Mouse (Mus musculus) 3T3-L1 (cell line): Measurements from ENCODE around the gene Fbxo2.
"Not testable (repeated sequence)": the region's sequence is repeated elsewhere in the genome, so short reads cannot be mapped to it uniquely, and the experiment has no call there.

Source experiments
- DNase-seq: peaks from one replicate; pipeline ENCODE4 v3.0.0-alpha.2; 2015; ENCODE audit warnings: low read depth, low spot score

The Fbxo2 gene

DNA sequence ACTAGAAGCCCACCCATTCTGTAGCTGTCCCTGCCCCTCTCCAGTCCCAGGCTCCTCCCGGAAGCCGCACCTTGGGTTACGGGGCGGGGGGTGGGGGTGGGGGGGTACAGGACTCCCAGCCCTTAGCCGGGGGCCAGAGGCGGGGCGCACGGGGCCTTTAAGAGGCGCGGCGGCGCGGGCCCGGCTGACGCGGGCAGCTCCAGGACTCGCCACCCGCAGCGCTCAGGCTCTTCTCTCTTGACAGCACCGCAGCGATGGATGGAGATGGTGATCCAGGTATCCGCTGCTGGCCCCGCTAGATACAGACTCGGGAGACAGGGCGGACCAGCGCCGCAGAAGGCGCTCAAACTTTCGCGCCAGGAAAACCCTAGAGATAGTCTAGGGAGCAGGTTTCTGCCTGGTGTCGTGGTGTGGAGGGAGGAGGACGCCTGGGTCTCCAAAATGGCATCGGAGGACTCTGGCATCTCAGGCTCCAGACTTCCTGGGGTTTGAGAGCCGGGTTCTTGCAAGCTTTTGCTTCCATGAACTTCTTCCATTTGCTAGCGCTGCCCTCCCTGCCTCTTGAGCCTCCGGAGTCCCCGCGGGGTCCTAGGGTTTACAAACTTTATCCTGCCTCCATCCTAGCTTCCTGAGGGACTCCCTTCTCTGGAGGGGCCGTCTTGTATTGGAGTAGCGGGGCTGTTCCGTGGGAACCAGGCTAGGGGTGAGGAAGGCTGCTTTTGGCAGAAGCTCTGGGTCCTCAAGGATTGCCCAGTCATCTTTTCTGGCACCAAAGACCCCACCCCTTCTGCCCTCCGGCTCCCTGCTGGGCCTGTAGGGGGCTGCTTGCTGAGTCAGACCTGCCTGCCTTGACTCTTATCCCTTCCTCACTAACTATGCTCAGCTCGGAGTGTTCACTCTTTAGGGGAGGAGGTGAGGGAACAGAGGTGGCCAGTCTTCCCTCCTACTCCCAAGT lies at the start of gene Fbxo2, which contains the start of gene Fbxo44:
Gene Fbxo2, plus strand, starts transcription at position 186 of the 955 bp plus-strand sequence.
Gene Fbxo44, minus strand, starts transcription at position 47 of the 955 bp plus-strand sequence.
- peak; percentile 51 for DNase-seq

DNA sequence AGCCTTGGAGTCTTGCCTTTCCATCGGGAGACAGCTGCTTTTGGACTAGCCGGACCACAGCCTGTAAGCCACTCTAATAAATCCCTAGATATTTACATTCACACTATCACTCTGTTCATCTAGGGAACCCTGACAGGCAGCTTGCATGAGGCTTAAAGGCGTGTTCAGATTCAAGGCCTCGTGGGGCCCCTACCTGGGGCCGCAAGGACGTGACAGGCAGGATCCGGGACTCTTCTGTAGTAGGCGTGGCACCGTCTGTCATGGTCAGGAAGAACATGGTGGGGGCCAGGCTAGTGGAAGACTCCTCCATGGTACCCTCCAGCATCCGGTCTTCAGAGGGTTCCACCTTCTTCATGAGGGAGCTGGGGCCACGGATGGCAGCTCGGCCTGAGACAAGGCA lies 47.9 kb upstream of the Fbxo2 start:
- no peak for DNase-seq

DNA sequence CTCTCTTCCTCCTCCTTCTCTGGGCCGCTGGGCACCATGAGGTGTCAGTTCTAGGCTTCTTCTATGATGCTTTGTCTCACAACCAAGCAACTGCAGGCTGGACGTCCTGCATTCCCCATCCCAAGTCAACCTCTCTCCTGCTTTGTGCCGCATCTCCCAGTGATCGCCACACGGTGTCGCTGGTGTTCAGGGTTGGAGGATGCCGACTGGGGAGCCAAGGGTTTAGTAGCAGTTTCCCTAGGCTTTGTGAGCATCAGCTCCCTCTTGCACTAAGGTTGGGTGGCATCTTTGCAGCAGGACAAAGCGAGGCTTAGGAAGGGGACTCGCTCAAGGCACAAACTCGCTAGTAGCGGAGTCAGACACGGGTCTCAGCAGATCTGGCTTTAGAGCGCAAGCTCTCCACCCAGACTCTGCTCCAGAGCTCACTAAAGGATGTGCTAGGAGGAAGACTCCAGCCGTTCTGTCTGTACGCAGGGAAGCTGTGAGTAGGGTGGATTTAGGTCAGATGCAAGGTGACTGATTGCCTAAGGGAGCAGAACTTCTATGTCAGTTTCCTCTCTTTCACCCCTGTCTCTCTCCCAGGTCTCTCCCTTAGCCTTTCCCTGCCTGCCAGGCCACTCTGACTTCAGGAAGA lies 45.5 kb upstream of the Fbxo2 start:
- peak; percentile 95 for DNase-seq

- DNase-seq: peak; percentile 75
Measured at GRCm38 (mm10) chr4:148115467-148115866, 45.0 kb upstream of the Fbxo2 start.

GRCm38 (mm10) chr4:148116657-148117056 lies 43.8 kb upstream of the Fbxo2 start:
- DNase-seq: peak; percentile 40

GRCm38 (mm10) chr4:148117392-148117791 lies 43.0 kb upstream of the Fbxo2 start:
- DNase-seq: peak; percentile 16

DNA sequence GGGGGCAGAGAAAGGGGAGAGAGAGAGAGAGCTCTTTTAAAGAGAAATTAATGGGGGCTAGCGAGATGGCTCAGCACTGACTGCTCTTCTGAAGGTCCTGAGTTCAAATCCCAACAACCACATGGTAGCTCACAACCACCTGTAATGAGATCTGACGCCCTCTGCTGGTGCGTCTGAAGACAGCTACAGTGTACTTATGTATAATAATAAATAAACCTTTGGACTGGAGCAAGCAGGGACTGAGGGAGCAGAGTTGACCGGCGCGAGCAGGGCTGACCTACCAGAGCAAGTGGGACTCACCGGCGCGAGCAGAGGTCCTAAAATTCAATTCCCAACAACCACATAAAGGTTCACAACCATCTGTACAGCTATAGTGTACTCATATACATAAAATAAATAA lies 40.8 kb upstream of the Fbxo2 start:
- not testable (repeated sequence) for DNase-seq

DNA sequence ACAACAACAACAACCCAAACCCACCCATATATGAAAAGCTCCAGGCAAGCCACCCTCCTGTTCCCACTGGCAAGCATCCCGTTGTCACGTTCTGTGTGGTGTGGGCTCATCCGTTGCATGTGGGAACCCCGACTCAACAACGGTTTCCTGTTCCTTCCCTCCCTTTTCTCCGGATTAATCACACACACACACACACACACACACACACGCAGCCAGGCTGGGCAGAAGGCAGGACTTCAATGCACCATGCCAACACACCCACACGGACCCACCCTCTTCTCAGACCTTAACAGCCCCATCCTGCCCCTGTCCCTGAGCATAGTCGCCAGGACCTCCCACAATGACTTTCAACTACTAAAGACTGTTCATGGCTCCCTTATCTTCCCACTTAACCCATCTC lies 39.9 kb upstream of the Fbxo2 start:
- DNase-seq: no peak

GRCm38 (mm10) chr4:148121362-148121761 lies 39.1 kb upstream of the Fbxo2 start:
- DNase-seq: no peak

- DNase-seq: no peak
Measured at GRCm38 (mm10) chr4:148121982-148122693, 38.3 kb upstream of the Fbxo2 start.

DNA sequence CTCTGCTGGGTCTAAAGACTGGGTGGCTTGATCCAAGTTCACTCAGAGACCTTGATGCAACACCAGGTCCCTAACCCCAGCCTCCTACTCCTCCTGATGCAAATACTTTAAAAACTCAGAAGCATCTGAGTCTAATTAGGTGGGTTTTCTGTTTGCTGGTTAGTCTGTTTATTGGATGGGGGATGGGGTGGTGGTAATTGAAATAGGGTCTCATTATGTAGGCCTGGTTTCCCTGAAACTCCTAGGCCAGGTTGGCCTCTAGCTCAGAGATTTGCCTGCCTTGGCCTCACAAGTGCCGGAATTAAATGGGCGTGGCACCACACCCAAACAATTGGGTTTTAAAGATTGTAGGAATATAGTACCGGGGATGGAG lies 37.7 kb upstream of the Fbxo2 start:
- DNase-seq: no peak

GRCm38 (mm10) chr4:148128241-148128640 lies 32.2 kb upstream of the Fbxo2 start:
- no peak for DNase-seq

GRCm38 (mm10) chr4:148128672-148129071 lies 31.7 kb upstream of the Fbxo2 start:
- no peak for DNase-seq

DNA sequence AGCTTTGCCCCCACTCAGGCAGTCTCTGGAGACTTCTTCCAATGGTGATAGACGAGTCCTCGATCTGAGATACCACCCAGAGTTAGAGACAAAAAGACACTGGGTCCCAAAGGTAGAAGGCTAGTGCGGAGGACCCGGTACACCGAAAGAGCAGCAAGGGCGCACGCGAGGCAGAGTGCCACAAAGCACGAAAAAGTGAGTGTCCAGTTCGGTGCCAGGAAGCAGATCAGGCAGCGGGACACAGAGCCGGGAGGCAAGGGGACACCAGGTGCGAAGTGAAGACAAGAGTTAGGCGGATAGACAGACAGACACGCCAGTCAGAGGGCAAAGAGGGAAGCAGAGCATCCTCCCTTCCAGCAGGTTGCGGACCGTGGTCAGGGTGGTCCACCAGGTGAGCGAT lies 30.3 kb upstream of the Fbxo2 start, which contains the start of gene Mad2l2:
Gene Mad2l2, plus strand, starts transcription at position 252 of the 400 bp plus-strand sequence.
- DNase-seq: no peak

GRCm38 (mm10) chr4:148130561-148131413 lies 29.6 kb upstream of the Fbxo2 start, which contains the start of gene Draxin:
Gene Draxin, minus strand, starts transcription at chr4:148130698.
- DNase-seq: no peak

DNA sequence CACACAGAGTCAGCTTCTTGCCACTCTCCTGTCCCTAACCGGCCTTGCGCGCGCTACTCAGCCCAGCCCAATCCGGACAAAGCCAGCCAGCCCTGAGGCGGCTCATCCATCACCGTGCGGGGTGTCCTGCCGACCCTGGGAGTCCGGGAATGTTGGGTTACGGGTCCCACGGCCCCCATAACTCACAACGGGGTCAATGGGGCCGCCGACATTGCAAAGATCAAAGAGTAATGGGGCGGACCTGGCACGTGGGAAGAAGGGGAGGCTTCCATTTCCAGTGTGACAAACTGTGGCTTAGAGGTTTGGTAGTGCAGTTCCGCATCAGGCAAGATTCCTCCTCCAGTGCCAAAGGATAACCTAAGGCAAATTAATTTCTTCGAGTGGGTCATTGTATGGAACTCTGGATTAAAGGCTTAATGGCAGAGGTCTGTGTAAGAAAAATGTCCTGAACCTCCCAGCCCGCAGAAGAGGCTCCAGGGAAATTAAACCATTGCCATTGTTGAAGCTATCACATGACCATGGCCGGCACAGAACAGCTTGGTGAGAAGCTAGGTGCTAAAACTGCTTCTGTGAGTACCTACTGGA lies 28.8 kb upstream of the Fbxo2 start:
- DNase-seq: no peak

DNA sequence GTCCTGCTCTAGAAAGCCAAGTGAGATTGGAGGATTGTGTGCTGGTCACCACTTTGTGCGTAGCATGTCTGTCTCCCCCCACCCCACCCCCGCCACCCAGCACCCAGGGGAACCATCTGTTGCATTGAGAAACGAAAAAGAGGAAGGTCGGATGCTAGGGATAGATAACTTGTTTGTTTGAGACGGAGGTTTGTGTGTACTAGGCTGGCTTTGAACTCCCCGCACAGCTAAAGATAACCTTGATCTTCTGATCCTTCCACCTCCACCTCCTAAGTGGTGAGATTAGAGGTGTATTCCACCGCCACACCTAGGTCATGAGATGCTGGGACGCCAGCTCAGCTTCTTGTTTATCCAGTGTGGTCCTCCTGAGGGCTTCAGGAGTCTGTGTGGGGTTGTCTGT lies 25.4 kb upstream of the Fbxo2 start:
- no peak for DNase-seq

DNA sequence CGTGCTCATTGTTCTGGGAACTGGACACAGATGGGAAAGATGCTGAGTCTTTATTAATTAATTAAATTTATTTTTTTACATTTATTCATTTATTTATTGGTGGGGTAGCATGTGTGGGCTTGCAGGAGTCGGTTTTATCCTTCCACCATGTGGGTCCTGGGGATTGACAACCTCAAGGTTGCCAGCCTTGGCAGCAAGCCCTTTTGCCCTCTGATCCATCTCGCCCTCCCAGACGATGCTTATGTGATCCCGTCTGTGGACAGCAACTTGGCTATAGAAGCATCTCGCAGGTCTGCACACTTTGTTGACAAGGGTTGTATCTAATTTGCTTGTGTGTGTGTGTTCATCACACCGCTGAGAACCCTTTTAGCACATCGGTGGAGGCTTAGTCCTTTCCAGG lies 22.9 kb upstream of the Fbxo2 start:
- no peak for DNase-seq

DNA sequence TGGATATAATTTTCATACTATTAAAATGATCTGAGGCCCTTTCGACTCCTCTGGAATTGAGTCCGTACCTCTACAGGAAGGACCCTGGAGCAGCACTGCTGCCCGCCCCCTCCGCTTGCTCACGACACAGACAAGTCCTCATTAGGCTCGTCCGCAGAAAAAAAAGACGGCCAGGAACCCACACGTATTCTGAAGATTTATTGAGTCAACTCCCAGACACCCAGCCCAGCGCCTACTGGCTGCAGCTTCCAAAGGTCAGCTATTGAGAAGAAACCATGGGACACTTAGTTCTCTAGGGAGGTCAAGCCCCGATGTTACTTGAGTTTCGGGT lies 20.7 kb upstream of the Fbxo2 start:
- DNase-seq: no peak

DNA sequence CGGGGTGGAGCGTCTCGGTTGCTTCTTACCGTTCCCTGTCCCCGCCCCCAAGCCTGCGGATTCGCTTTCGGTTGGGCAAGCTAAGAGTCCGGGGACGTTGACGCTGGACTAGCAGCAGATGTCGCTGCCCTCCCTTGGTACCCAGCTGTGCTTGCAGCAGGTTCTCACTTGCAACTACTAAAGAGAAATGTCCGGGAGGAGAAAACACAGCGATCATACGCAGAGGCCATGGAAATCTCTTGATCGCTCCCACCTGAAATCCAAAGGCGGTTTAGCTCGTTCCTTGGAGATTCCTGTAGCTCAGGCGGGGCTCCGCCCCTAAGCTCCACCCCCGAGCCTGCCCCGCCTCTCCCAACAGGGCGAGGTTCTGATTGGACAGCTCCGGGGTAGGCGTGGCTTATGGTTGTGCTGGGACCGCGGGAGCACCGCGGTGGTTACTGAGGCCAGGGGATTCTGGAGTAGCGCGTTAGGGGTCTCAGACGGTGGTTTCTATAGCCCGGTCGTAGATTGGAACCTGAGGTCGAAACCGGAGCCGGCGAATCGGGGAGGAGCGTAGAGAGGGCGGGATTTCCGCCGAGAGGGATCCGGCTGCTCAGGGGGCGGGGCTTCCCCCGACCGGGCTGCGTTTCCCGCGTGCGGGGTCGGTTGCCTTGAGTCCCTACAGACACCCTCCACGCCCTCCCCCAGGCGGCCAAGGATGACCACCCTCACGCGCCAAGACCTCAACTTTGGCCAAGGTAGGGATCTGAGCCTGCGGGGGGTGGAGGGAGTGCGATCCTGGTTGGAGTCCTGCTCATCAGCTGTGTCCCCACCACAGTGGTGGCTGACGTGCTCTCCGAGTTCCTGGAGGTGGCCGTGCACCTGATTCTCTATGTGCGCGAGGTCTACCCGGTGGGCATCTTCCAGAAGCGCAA lies 20.1 kb upstream of the Fbxo2 start:
- peak; percentile 93 for DNase-seq
